Mouse (Mus musculus) liver, embryonic 14.5 days (tissue): ENCODE measurements around the gene Cnot1.

Source experiments
- CTCF ChIP-seq: IDR thresholded peaks from 2 replicates; pipeline ENCODE4 v1.5.1; 2016; ENCODE audit warnings: antibody characterized with exemption, low read depth, control low read depth
- EP300 ChIP-seq: IDR thresholded peaks from 2 replicates; pipeline ENCODE4 v1.6.1; 2016; ENCODE audit warnings: antibody characterized with exemption, low read depth

DNA sequence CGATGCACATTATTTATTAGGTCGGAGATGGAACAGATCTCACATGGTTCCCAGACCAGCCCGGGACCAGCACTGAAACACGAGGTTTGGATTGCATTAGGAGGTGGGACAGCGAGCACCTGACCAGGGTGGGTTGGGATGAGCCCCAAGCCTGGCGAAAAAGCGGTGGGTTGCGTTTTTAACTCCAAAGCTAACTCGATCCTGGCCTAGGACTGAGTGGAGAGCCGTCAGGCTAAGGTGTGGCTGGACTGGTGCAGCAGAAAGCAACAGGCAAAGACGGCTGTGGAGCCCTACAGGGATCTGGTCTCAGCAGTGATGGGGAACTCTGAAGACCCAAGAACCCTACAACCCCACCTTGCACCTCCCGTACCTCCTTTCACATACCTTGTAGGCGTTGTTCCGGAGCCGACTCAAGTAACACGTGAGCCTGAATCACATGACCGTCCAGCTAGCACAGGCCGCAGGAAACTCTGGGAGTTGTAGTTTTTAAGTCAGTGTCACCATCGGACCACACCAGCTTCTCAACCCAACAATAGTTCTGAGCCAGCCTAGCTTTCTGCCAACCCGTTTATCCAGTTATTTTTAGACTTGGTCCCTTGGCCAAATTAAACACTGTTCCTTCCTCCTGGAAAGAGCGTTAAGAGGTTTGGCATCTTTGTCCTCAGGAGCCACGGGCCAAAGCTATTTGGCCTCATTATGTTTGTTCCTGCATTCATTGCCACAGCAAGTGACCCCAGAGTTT lies 46.0 kb upstream of the Cnot1 start, which contains the start of gene Slc38a7:
- TF ChIP-seq CTCF (no peak), EP300 (no peak)
